Comparison of ENCODE assay signal across 8 mouse cellular contexts in the genomic region with DNA sequence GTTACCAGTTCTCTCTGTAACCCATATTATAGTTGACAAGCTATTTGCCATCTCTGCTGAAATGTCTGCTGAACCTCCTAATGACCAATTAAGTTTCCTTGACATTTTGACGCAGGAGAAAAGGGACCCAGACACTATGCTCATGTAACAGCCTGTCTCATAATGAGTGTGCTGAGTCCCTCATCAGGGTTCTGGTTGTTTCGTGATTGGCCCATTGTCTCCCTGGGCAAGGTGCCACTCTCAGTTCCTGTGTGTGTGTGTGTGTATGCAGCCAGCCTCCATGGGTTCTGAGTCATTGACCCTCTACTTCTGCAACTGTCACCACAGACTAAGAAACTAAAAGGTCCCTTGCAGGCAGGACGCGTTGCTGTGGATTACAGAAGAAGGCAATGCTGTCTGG.
DNase-seq lines count a peak whose midpoint lies in the region; ATAC-seq lines count a peak whose summit lies in the region.

No protein-coding gene starts in this region.

- ATAC-seq in megakaryocyte-erythroid progenitor cell, adult 5-6 weeks (replicated peaks; ENCODE audit: low FRiP score, low TSS enrichment, poor library complexity, severe bottlenecking) = no peak

- peak; percentile 42 for DNase-seq in adrenal gland, postnatal 14 days
- DNase-seq in adrenal gland, adult 18-20 months (ENCODE audit: low spot score in 2 of 2) = no peak
- peak; percentile 59 for DNase-seq in lung, postnatal 36 days
- no peak for DNase-seq in lung, postnatal 10 days
- DNase-seq in cerebellum, postnatal 25 days = peak; percentile 42 to 66
- peak; percentile 70 to 73 for DNase-seq in spleen, postnatal 36 days (ENCODE audit: low spot score in 2 of 2)
- DNase-seq in layer of hippocampus, postnatal 25 days (ENCODE audit: extremely low spot score in 1 of 2, low spot score in 1 of 2) = no peak

Comparison
In these comparisons a context has a peak if more than half of its experiments do, and no peak if none do; other contexts are left out.
1. DNase-seq: peak in adrenal gland, postnatal 14 days (single experiment), lung, postnatal 36 days (single experiment), cerebellum, postnatal 25 days (2 of 2) and spleen, postnatal 36 days (2 of 2); none in adrenal gland, adult 18-20 months (0 of 2), lung, postnatal 10 days (single experiment) and layer of hippocampus, postnatal 25 days (0 of 2).